In genomic region chr2:180117485-180118194, GRCm38 (mm10) we compare ENCODE assay signal across 8 mouse cellular contexts. TPM values are rescaled to one million over a fixed set of nuclear protein-coding genes. Genes with fewer than 3 reads are reported as not detected.
A peak's percentile ranks its signal among the peaks of the same experiment; 100 is the strongest.
DNase-seq lines count a peak whose midpoint lies in the region; ATAC-seq and TF ChIP-seq lines count a peak whose summit lies in the region.

No protein-coding gene starts in this region.

- no peak overlapping the region for H3K27ac ChIP-seq in kidney, adult 2 months (ENCODE audit: insufficient read depth, low read depth, low read length)
- peak overlapping the region; percentile 28; the same call in 1 of the 2 replicates for H3K27ac ChIP-seq in embryonic facial prominence, embryonic 13.5 days
- H3K27ac ChIP-seq in hindbrain, embryonic 13.5 days, result peak overlapping the region; percentile 91
- H3K27ac ChIP-seq in liver, postnatal 0 days (ENCODE audit: low read depth), result no peak overlapping the region

- peaks cover 12% of the 10 kb centered on the region for H3K4me1 ChIP-seq in kidney, adult 2 months (ENCODE audit: control insufficient read depth, insufficient read depth, low read length)
- peaks cover 30% of the 10 kb centered on the region for H3K4me1 ChIP-seq in embryonic facial prominence, embryonic 13.5 days
- H3K4me1 ChIP-seq in hindbrain, embryonic 13.5 days (replicated peaks), result peaks cover 60% of the 10 kb centered on the region
- H3K4me1 ChIP-seq in liver, postnatal 0 days (ENCODE audit: insufficient read depth), result peaks cover 30% of the 10 kb centered on the region

- peak overlapping the region; percentile 35 for H3K4me2 ChIP-seq in embryonic facial prominence, embryonic 13.5 days
- peak overlapping the region; percentile 97 for H3K4me2 ChIP-seq in hindbrain, embryonic 13.5 days
- peak overlapping the region; percentile 92; the same call in 1 of the 2 replicates for H3K4me2 ChIP-seq in liver, postnatal 0 days (ENCODE audit: low read depth, low read length)

- no peak for TF ChIP-seq EP300 in liver, postnatal 0 days (IDR thresholded peaks at IDR 0.05; ENCODE audit: low read depth)

- no peaks in the 10 kb centered on the region for H3K9me3 ChIP-seq in embryonic facial prominence, embryonic 13.5 days
- H3K9me3 ChIP-seq in hindbrain, embryonic 13.5 days, result no peaks in the 10 kb centered on the region
- H3K9me3 ChIP-seq in liver, postnatal 0 days (ENCODE audit: low read length), result no peaks in the 10 kb centered on the region

- H3K36me3 ChIP-seq in kidney, adult 2 months (ENCODE audit: control insufficient read depth, insufficient read depth, low read length), result no peaks in the 10 kb centered on the region
- H3K36me3 ChIP-seq in embryonic facial prominence, embryonic 13.5 days, result 0 out of 2 replicates have a peak, but pooled peaks cover 2% of the 10 kb centered on the region
- H3K36me3 ChIP-seq in hindbrain, embryonic 13.5 days, result no peaks in the 10 kb centered on the region
- H3K36me3 ChIP-seq in liver, postnatal 0 days (replicated peaks; ENCODE audit: insufficient read depth, low read length), result no peaks in the 10 kb centered on the region

- H3K4me3 ChIP-seq in kidney, adult 2 months (ENCODE audit: insufficient read depth, low read depth, low read length), result no peak overlapping the region
- H3K4me3 ChIP-seq in embryonic facial prominence, embryonic 13.5 days, result no peak overlapping the region
- no peak overlapping the region; the same call in 1 of the 2 replicates for H3K4me3 ChIP-seq in hindbrain, embryonic 13.5 days
- no peak overlapping the region for H3K4me3 ChIP-seq in liver, postnatal 0 days (ENCODE audit: low read depth, low read length)

- peak overlapping the region; percentile 27; the same call in 1 of the 2 replicates for H3K9ac ChIP-seq in embryonic facial prominence, embryonic 13.5 days
- peak overlapping the region; percentile 51; the same call in 1 of the 2 replicates for H3K9ac ChIP-seq in hindbrain, embryonic 13.5 days
- no peak overlapping the region for H3K9ac ChIP-seq in liver, postnatal 0 days (replicated peaks)

- 43% methylated on average over 13 of the region's 13 CpGs for WGBS in kidney, adult 2 months
- 8% methylated on average over 13 of the region's 13 CpGs for WGBS in embryonic facial prominence, embryonic 13.5 days
- 8% methylated on average over 13 of the region's 13 CpGs for WGBS in hindbrain, embryonic 13.5 days
- WGBS in liver, postnatal 0 days (ENCODE audit: insufficient replicate concordance), result 14% methylated on average over 13 of the region's 13 CpGs

- no peak for ATAC-seq in embryonic facial prominence, embryonic 13.5 days (ENCODE audit: insufficient number of reproducible peaks, insufficient read depth, low FRiP score, low TSS enrichment, low read depth)
- peak; percentile 29; the same call in 1 of the 2 replicates for ATAC-seq in hindbrain, embryonic 13.5 days (ENCODE audit: low FRiP score)
- no peak for ATAC-seq in liver, postnatal 0 days
- no peak for ATAC-seq in megakaryocyte-erythroid progenitor cell, adult 5-6 weeks (replicated peaks; ENCODE audit: low FRiP score, low TSS enrichment, poor library complexity, severe bottlenecking)

- no peak for TF ChIP-seq POLR2A in kidney, adult 2 months (IDR thresholded peaks at IDR 0.05; ENCODE audit: low read depth, low read length)

- DNase-seq in kidney, adult 2 months, result peak; percentile 29
- DNase-seq in kidney, adult 8-10 months, result no peak
- peak; percentile 17 for DNase-seq in T-cell, adult 2 months (ENCODE audit: low spot score)
- DNase-seq in liver, postnatal 0 days, result no peak
- peak; percentile 73 for DNase-seq in retina, embryonic 14.5 days (ENCODE audit: low spot score)

- TF ChIP-seq CTCF in kidney, adult 2 months (conservative IDR thresholded peaks at IDR 0.05; ENCODE audit: insufficient read depth, insufficient read length, low read depth, low read length), result no peak
- no peak for TF ChIP-seq CTCF in liver, postnatal 0 days (IDR thresholded peaks at IDR 0.05; ENCODE audit: low read depth)

- H3K27me3 ChIP-seq in kidney, adult 2 months (replicated peaks; ENCODE audit: control insufficient read depth, insufficient read depth, low read length), result no peaks in the 10 kb centered on the region
- peaks cover 9% of the 10 kb centered on the region for H3K27me3 ChIP-seq in embryonic facial prominence, embryonic 13.5 days
- H3K27me3 ChIP-seq in hindbrain, embryonic 13.5 days, result no peaks in the 10 kb centered on the region
- no peaks in the 10 kb centered on the region for H3K27me3 ChIP-seq in liver, postnatal 0 days (ENCODE audit: insufficient read depth, low read length)

RNA-seq across cellular contexts. Expression of gene Osbpl2, which starts 1.5 kb away (rescaled TPM):
- polyA plus RNA-seq in kidney, adult 2 months (2012; rRNA removed), result 30.3 and 33.8 TPM in 2 replicates
- polyA plus RNA-seq in embryonic facial prominence, embryonic 13.5 days (2015; fragmentation: Nextera tagmentation; extraction: Ambion mirVana), result 35.8 and 41.6 TPM in 2 replicates
- 58.2 and 60.8 TPM in 2 replicates for polyA plus RNA-seq in hindbrain, embryonic 13.5 days (2015; fragmentation: Nextera tagmentation; extraction: Ambion mirVana)
- 9.6 and 10.5 TPM in 2 replicates for polyA plus RNA-seq in liver, postnatal 0 days (2015; fragmentation: Nextera tagmentation; extraction: Ambion mirVana)
- total RNA-seq in megakaryocyte-erythroid progenitor cell, adult 5-6 weeks (2014; fragmentation: Nextera tagmentation), result 23.9 and 25.4 TPM in 2 replicates
- total RNA-seq in megakaryocyte-erythroid progenitor cell, adult 5-6 weeks (2017), result 29.4 and 35.1 TPM in 2 replicates

RNA-seq across cellular contexts. Expression of gene Hrh3, which starts 13.4 kb away (rescaled TPM):
- 0.08 and 0.17 TPM in 2 replicates for polyA plus RNA-seq in kidney, adult 2 months (2012; rRNA removed)
- 0.17 TPM in 1 of 2 replicates, not detected in the other for polyA plus RNA-seq in embryonic facial prominence, embryonic 13.5 days (2015; fragmentation: Nextera tagmentation; extraction: Ambion mirVana)
- 3.1 TPM in 2 replicates for polyA plus RNA-seq in hindbrain, embryonic 13.5 days (2015; fragmentation: Nextera tagmentation; extraction: Ambion mirVana)
- not detected in 2 replicates for polyA plus RNA-seq in liver, postnatal 0 days (2015; fragmentation: Nextera tagmentation; extraction: Ambion mirVana)
- not detected in 2 replicates for total RNA-seq in megakaryocyte-erythroid progenitor cell, adult 5-6 weeks (2014; fragmentation: Nextera tagmentation)
- total RNA-seq in megakaryocyte-erythroid progenitor cell, adult 5-6 weeks (2017), result not detected in 2 replicates

RNA-seq across cellular contexts. Expression of gene Mtg2, which starts 47.3 kb away (rescaled TPM):
- polyA plus RNA-seq in kidney, adult 2 months (2012; rRNA removed), result 24.3 and 26.2 TPM in 2 replicates
- polyA plus RNA-seq in embryonic facial prominence, embryonic 13.5 days (2015; fragmentation: Nextera tagmentation; extraction: Ambion mirVana), result 21.8 and 29.1 TPM in 2 replicates
- 31.9 and 35.0 TPM in 2 replicates for polyA plus RNA-seq in hindbrain, embryonic 13.5 days (2015; fragmentation: Nextera tagmentation; extraction: Ambion mirVana)
- 9.6 and 9.8 TPM in 2 replicates for polyA plus RNA-seq in liver, postnatal 0 days (2015; fragmentation: Nextera tagmentation; extraction: Ambion mirVana)
- total RNA-seq in megakaryocyte-erythroid progenitor cell, adult 5-6 weeks (2014; fragmentation: Nextera tagmentation), result 14.0 and 20.9 TPM in 2 replicates
- total RNA-seq in megakaryocyte-erythroid progenitor cell, adult 5-6 weeks (2017), result 14.8 and 16.7 TPM in 2 replicates

RNA-seq across cellular contexts. Expression of gene Adrm1, which starts 53.6 kb away (rescaled TPM):
- polyA plus RNA-seq in kidney, adult 2 months (2012; rRNA removed), result 80.0 and 95.3 TPM in 2 replicates
- polyA plus RNA-seq in embryonic facial prominence, embryonic 13.5 days (2015; fragmentation: Nextera tagmentation; extraction: Ambion mirVana), result 168 and 190 TPM in 2 replicates
- polyA plus RNA-seq in hindbrain, embryonic 13.5 days (2015; fragmentation: Nextera tagmentation; extraction: Ambion mirVana), result 208 and 213 TPM in 2 replicates
- 91.9 and 98.0 TPM in 2 replicates for polyA plus RNA-seq in liver, postnatal 0 days (2015; fragmentation: Nextera tagmentation; extraction: Ambion mirVana)
- total RNA-seq in megakaryocyte-erythroid progenitor cell, adult 5-6 weeks (2014; fragmentation: Nextera tagmentation), result 143 and 144 TPM in 2 replicates
- 51.7 and 76.2 TPM in 2 replicates for total RNA-seq in megakaryocyte-erythroid progenitor cell, adult 5-6 weeks (2017)

Comparison
In these comparisons a context has a peak if more than half of its experiments do, and no peak if none do; other contexts are left out.
1. DNase-seq: peak in kidney, adult 2 months (single experiment), T-cell, adult 2 months (single experiment) and retina, embryonic 14.5 days (single experiment); none in kidney, adult 8-10 months (0 of 2) and liver, postnatal 0 days (single experiment).
2. H3K27ac ChIP-seq: peak in embryonic facial prominence, embryonic 13.5 days (single experiment) and hindbrain, embryonic 13.5 days (single experiment); none in kidney, adult 2 months (single experiment) and liver, postnatal 0 days (single experiment).
3. H3K4me2 ChIP-seq: peak in every context shown above with its lines; median percentile 97 in hindbrain, embryonic 13.5 days; 92 in liver, postnatal 0 days; 35 in embryonic facial prominence, embryonic 13.5 days.